Mouse (Mus musculus) kidney, adult 8-10 months (tissue): ENCODE measurements around the gene Prmt7.

Experiments used
- DNase-seq, 2 experiments: peaks; one replicate each; pipeline ENCODE4 v3.0.0; 2022

Gene Prmt7

DNA sequence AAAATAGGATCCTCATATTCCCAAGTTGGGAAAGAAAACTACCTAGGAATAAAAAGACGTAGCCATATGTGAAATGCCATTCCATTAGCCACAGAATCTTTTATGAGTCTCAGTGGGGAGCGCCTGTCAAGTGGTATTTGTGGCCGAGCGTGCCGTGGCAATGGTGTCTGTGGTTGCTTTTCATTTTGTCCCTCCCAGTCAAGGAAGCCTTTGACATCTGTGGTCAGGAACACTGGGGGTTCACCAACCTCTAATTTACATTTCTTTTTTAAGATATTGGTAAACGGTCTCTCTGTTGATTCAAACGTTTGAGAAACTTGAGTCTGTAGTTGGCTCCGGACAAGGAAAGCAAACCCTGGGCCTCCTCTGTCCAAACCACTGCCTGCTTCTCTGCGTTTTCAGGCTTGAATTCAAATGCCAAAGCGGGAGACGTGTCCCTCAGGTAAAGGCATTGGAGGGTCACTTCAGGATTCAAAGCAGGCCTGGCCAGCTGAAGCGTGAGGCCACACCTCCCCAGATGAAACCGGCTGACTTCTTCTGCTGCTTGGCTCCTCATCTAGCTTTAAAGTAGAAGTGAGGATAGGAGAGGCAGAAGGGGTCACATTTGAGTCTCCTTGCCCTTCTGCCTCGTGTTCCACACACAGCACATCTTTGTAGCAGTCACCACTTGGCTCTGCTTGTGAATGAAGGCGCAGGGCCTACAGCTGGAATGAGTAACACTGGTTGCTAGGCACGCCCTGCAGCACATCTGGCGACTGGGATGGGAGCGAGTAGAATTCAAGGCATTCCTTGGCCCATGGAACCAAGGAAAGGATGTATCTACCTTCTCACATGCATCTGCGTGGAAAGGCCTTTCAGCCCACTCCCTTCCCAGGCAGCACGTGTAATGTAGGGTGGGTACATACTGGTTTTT is 82.0 kb downstream of the Prmt7 start:
- no peak for DNase-seq

DNA sequence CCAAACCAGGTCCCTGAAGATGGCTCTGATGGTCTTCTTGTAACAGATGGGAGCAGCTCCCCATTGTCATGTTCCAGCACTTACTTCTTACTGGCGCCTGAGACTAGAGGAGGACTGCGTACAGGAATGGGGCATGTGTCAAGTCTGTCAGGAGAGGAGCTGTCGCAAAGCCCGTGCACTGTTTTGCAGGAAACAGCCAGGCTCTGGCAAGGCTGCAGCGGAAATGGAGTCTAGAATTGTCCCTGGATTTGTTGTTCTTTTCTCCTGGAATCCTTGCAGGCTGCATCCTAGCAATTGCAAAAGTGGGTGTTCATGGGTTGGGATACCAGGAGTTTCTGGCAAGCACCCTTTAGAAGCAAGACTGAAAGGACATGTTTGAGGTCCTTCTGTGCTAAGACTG is 87.5 kb downstream of the Prmt7 start:
- peak; percentile 22 to 31 for DNase-seq

DNA sequence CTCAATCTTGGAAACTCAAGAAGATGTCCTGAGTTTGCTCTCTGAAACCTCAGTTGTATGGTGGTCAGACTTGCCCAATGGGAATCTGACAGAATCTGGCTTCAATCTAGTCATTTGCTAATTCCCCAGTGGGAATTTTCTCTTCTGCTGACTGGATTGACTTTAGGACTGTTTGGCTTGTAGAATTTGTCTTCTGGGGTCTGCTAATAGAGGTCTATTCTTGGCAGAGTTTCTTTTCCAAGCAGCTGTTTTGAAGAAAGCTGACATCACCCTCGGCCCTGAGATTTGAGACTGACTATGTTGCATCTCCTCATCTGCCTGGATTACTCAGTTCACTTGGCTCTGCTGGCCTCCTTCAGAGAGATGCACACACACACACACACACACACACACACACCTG is 88.1 kb downstream of the Prmt7 start:
- no peak for DNase-seq

DNA sequence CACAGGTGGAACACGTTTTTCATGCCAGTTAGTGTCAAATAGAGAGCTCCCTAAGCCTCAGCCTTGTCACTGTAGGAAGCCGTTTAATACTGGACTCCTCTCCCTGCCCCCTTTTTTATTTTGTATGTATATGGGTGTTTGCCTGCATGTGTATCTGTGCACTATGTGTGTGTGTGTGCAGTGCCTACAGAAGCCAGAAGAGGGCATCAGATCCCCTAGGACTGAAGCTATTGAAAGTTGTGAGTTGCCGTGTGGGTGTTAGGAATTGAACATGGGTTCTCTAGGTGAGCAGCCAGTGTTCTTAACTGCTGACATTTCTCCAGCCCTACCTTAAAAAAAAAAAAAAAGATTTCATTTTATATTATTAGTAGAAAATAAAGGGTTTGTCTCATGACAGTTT is 89.0 kb downstream of the Prmt7 start:
- no peak for DNase-seq

DNA sequence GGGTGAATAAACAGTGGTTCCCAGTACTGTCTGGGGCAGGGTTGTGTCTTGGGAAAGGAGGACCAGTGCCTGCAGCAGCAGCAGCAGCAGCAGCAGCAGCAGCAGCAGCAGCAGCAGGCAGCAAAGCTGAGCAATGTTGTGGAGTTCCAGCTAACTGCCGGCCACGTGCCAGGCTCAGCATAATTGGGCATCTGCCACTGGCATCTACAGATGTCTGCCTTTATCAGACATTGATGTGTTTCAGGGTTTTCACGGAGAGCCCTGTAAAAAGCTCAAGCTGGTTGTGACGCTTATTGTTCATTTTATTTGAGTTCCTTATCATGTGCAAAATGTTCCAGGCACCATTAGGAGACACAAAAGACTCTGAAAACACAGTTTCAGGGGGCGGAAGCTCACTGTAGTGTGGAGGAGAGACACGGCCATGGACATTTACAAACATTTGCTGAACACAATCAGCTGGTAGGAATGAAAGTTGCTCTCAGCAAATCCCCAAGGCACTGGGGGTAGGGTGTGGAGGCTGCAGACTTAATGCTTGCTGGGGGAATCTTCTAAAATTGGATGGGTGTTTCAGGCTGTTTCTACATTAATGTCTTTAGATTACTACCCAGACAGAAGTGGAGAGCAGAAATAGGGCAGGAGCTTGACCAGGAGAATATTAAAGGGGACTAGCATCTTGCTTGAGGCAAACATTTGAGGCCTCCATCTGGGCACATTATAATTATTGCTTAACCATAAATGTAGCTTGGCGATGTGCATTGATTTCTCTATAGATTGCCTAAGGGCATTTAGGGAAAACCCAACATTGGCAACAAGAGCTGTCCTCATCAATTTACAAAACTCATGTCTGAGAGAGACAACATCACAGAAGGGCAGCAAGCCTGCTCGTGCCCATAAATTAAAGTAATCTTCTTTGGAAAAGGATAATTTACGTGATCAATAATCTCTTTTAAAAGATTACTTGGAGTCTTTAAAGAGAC is 90.3 kb downstream of the Prmt7 start:
- DNase-seq: no peak
